Mouse (Mus musculus) cerebellum, adult 9-11 months (tissue): ENCODE measurements around the gene Olfr1234.

Experiments used
- DNase-seq: peaks from one replicate; pipeline ENCODE4 v3.0.0; 2022

Olfr1234 gene

DNA sequence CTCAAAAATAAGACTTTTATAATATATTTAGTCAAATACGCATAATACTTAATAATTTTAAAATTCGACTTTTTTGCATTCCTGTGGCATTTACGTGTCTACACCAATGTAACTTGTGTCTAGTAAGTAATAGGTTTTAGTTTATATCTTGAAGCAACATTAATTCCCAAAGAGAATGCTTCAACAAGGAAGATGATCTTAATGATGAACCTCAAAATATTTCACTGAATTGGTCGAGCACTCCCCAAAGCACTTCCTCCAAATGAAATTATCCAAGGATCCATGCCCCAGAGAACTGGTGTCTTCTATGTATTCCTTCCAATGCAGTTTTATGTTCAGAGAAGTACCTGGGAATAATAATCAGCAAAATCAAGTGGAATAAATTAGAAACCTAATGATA is at the start of gene Olfr1234:
TSS of gene Olfr1234 (minus strand) at position 101 of the 400 bp plus-strand sequence.
- DNase-seq, result no peak

GRCm38 (mm10) chr2:89409576-89409975 is 44.9 kb upstream of the Olfr1234 start, which contains the start of gene Olfr1238:
TSS of gene Olfr1238 (minus strand) at chr2:89409676.
- DNase-seq, result no peak

DNA sequence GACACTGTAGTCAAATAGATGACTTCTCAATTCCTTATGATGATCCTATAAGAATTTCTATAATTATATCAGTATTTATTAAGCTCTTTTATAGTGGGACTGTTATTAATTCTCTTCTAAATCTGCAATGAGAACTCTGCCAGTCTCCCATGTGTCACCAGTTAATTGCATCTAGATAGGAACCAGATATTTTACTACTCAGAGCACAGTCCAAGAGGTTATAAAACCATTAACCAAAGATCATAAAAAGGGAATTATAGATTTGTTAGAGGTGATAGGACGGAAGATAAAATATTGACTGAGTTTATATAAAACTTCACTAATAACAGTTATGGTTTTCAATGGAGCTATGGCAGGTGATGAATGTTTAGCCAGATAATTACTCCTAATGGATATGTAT is 36.2 kb upstream of the Olfr1234 start:
- DNase-seq, result no peak

GRCm38 (mm10) chr2:89342298-89342697 is 22.4 kb downstream of the Olfr1234 start, which contains the start of gene Olfr1233:
TSS of gene Olfr1233 (minus strand) at chr2:89342398.
- DNase-seq, result no peak

GRCm38 (mm10) chr2:89329575-89329974 is 35.1 kb downstream of the Olfr1234 start, which contains the start of gene Olfr1232:
TSS of gene Olfr1232 (minus strand) at chr2:89329675.
- DNase-seq, result no peak
